8 mouse cellular contexts compared by ENCODE assay signal in the genomic region with DNA sequence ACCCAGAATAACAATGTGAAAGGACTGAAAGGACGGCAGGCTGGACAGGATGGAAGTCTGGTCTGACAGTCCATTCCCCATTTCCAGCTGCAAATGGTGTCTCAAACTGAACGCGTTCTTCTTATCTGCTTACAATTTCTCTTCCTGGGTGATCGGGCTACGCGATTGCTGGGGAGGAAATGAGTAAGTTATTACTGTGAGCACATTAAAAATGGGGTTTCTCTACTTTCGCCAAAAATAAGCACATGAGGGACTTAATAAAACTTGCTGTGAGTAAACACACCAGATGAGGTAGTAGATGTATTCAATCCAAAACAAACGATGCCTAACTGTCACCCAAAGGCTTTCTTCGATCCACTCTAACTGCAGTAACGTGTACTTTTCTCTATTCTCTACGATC. TPM values are rescaled to one million over a fixed set of nuclear protein-coding genes. Genes with fewer than 3 reads are reported as not detected.
A peak's percentile ranks its signal among the peaks of the same experiment; 100 is the strongest.
DNase-seq lines count a peak whose midpoint lies in the region; ATAC-seq and TF ChIP-seq lines count a peak whose summit lies in the region.

No protein-coding gene starts in this region.

- peak overlapping the region; percentile 89 for H3K4me3 ChIP-seq in embryonic facial prominence, embryonic 11.5 days (ENCODE audit: low read depth, low read length)
- H3K4me3 ChIP-seq in hindbrain, embryonic 11.5 days (ENCODE audit: low read depth, low read length), result peak overlapping the region; percentile 66
- peak overlapping the region; percentile 67 for H3K4me3 ChIP-seq in liver, adult 2 months (ENCODE audit: insufficient read depth, low read depth, low read length)
- H3K4me3 ChIP-seq in midbrain, embryonic 16.5 days (ENCODE audit: low read depth, low read length), result peak overlapping the region; percentile 82

- H3K9me3 ChIP-seq in embryonic facial prominence, embryonic 11.5 days (replicated peaks; ENCODE audit: control insufficient read depth, low read length), result no peaks in the 10 kb centered on the region
- H3K9me3 ChIP-seq in hindbrain, embryonic 11.5 days (ENCODE audit: control insufficient read depth, low read length), result no peaks in the 10 kb centered on the region
- H3K9me3 ChIP-seq in midbrain, embryonic 16.5 days (replicated peaks; ENCODE audit: control insufficient read depth, low read length, poor library complexity, severe bottlenecking), result no peaks in the 10 kb centered on the region

- no peaks in the 10 kb centered on the region for H3K36me3 ChIP-seq in embryonic facial prominence, embryonic 11.5 days (replicated peaks; ENCODE audit: control insufficient read depth, insufficient read depth, low read depth, low read length)
- H3K36me3 ChIP-seq in hindbrain, embryonic 11.5 days (ENCODE audit: control insufficient read depth, insufficient read depth, low read length), result no peaks in the 10 kb centered on the region
- 0 out of 2 replicates have a peak, but pooled peaks cover 2% of the 10 kb centered on the region for H3K36me3 ChIP-seq in liver, adult 2 months (ENCODE audit: control insufficient read depth, insufficient read depth, low read length)
- H3K36me3 ChIP-seq in midbrain, embryonic 16.5 days (ENCODE audit: control insufficient read depth, insufficient read depth, low read length), result no peaks in the 10 kb centered on the region

- ATAC-seq in embryonic facial prominence, embryonic 11.5 days (replicated peaks; ENCODE audit: insufficient number of reproducible peaks, low FRiP score, low TSS enrichment, low read depth), result no peak
- ATAC-seq in hindbrain, embryonic 11.5 days (ENCODE audit: low FRiP score), result no peak
- no peak for ATAC-seq in midbrain, embryonic 16.5 days

- no peaks in the 10 kb centered on the region for H3K4me1 ChIP-seq in embryonic facial prominence, embryonic 11.5 days (ENCODE audit: control insufficient read depth, insufficient read depth, low read length)
- no peaks in the 10 kb centered on the region for H3K4me1 ChIP-seq in hindbrain, embryonic 11.5 days (replicated peaks; ENCODE audit: control insufficient read depth, insufficient read depth, low read length)
- peaks cover 15% of the 10 kb centered on the region for H3K4me1 ChIP-seq in liver, adult 2 months (ENCODE audit: control insufficient read depth, insufficient read depth, low read length)
- peaks cover 15% of the 10 kb centered on the region for H3K4me1 ChIP-seq in midbrain, embryonic 16.5 days (ENCODE audit: control insufficient read depth, insufficient read depth, low read length)

- no peak for TF ChIP-seq POLR2A in liver, adult 2 months (IDR thresholded peaks at IDR 0.05; ENCODE audit: extremely low read depth, insufficient read depth, low read length)

- H3K79me2 ChIP-seq in liver, adult 2 months (ENCODE audit: control insufficient read depth, insufficient read depth, low read length), result peaks cover 7% of the 10 kb centered on the region; the same call in 1 of the 2 replicates

- H3K4me2 ChIP-seq in embryonic facial prominence, embryonic 11.5 days (ENCODE audit: low read depth, low read length), result peak overlapping the region; percentile 71
- H3K4me2 ChIP-seq in hindbrain, embryonic 11.5 days (replicated peaks; ENCODE audit: low read depth, low read length), result peak overlapping the region; percentile 60
- peak overlapping the region; percentile 68 for H3K4me2 ChIP-seq in midbrain, embryonic 16.5 days (ENCODE audit: low read length)

- H3K27me3 ChIP-seq in embryonic facial prominence, embryonic 11.5 days (ENCODE audit: control insufficient read depth, insufficient read depth, low read length), result no peaks in the 10 kb centered on the region
- H3K27me3 ChIP-seq in hindbrain, embryonic 11.5 days (ENCODE audit: control insufficient read depth, insufficient read depth, low read length), result no peaks in the 10 kb centered on the region
- no peaks in the 10 kb centered on the region for H3K27me3 ChIP-seq in liver, adult 2 months (ENCODE audit: control insufficient read depth, insufficient read depth, low read length)
- H3K27me3 ChIP-seq in midbrain, embryonic 16.5 days (ENCODE audit: control insufficient read depth, insufficient read depth, low read depth, low read length), result no peaks in the 10 kb centered on the region

- no peak overlapping the region for H3K27ac ChIP-seq in embryonic facial prominence, embryonic 11.5 days (replicated peaks; ENCODE audit: low read depth, low read length)
- H3K27ac ChIP-seq in hindbrain, embryonic 11.5 days (ENCODE audit: low read depth, low read length), result peak overlapping the region; percentile 70; the same call in 1 of the 2 replicates
- H3K27ac ChIP-seq in liver, adult 2 months (replicated peaks; ENCODE audit: insufficient read depth, low read depth, low read length), result peak overlapping the region; percentile 89
- H3K27ac ChIP-seq in midbrain, embryonic 16.5 days (ENCODE audit: low read length), result peak overlapping the region; percentile 96

- peak; percentile 7 for DNase-seq in ovary, postnatal 14 days (ENCODE audit: low spot score)
- DNase-seq in ovary, postnatal 36 days (ENCODE audit: low spot score), result no peak
- DNase-seq in embryonic facial prominence, embryonic 11.5 days (ENCODE audit: low spot score), result no peak
- DNase-seq in hindbrain, embryonic 11.5 days (ENCODE audit: low spot score), result peak; percentile 38
- DNase-seq in liver, adult 2 months (ENCODE audit: extremely low read depth, low read depth, low spot score), result peak; percentile 87
- DNase-seq in gastrocnemius, postnatal 4 days (ENCODE audit: low spot score in 2 of 2), result no peak
- DNase-seq in cerebellum, adult 11-12 months, result no peak

- no peak for TF ChIP-seq CTCF in liver, adult 2 months (IDR thresholded peaks at IDR 0.05; ENCODE audit: low read depth, low read length)

- 5% methylated on average over 11 of the region's 11 CpGs for WGBS in embryonic facial prominence, embryonic 11.5 days
- 4% methylated on average over 11 of the region's 11 CpGs for WGBS in hindbrain, embryonic 11.5 days
- WGBS in liver, adult 2 months, result under 1% methylated on average over 11 of the region's 11 CpGs
- 2% methylated on average over 11 of the region's 11 CpGs for WGBS in midbrain, embryonic 16.5 days

- H3K9ac ChIP-seq in embryonic facial prominence, embryonic 11.5 days (replicated peaks; ENCODE audit: low read length), result peak overlapping the region; percentile 66
- H3K9ac ChIP-seq in hindbrain, embryonic 11.5 days (ENCODE audit: low read depth, low read length), result peak overlapping the region; percentile 74
- H3K9ac ChIP-seq in liver, adult 2 months (ENCODE audit: low read depth, low read length), result peak overlapping the region; percentile 69
- peak overlapping the region; percentile 88 for H3K9ac ChIP-seq in midbrain, embryonic 16.5 days (ENCODE audit: low read depth, low read length)

RNA-seq across cellular contexts. Expression of a gene that starts 1.2 kb away (rescaled TPM):
- 33.7 and 37.5 TPM in 2 replicates for polyA plus RNA-seq in embryonic facial prominence, embryonic 11.5 days (2014; fragmentation: Nextera tagmentation; extraction: Ambion mirVana)
- 80.7 and 88.1 TPM in 2 replicates for polyA plus RNA-seq in hindbrain, embryonic 11.5 days (2014; fragmentation: Nextera tagmentation; extraction: Ambion mirVana)
- 12.4 and 16.9 TPM in 2 replicates for total RNA-seq in liver, adult 2 months (2014; rRNA removed)
- 7.3 and 9.0 TPM in 2 replicates for polyA plus RNA-seq in liver, adult 2 months (2012; rRNA removed)
- 120 and 134 TPM in 2 replicates for polyA plus RNA-seq in midbrain, embryonic 16.5 days (2015; fragmentation: Nextera tagmentation; extraction: Ambion mirVana)
- total RNA-seq in gastrocnemius, postnatal 4 days (2021), result 10 to 100 TPM; 30.2 to 31.2 TPM

Comparison
In these comparisons a context has a peak if more than half of its experiments do, and no peak if none do; other contexts are left out.
1. DNase-seq: peak in ovary, postnatal 14 days (single experiment), hindbrain, embryonic 11.5 days (single experiment) and liver, adult 2 months (single experiment); none in ovary, postnatal 36 days (single experiment), embryonic facial prominence, embryonic 11.5 days (single experiment), gastrocnemius, postnatal 4 days (0 of 2) and cerebellum, adult 11-12 months (single experiment).
2. Peak in every context shown above with its lines, with median percentiles within 50 percentile points of each other: H3K4me2 ChIP-seq, H3K4me3 ChIP-seq and H3K9ac ChIP-seq.